Mouse (Mus musculus): ENCODE data around the gene Hypk.

The Hypk gene

DNA sequence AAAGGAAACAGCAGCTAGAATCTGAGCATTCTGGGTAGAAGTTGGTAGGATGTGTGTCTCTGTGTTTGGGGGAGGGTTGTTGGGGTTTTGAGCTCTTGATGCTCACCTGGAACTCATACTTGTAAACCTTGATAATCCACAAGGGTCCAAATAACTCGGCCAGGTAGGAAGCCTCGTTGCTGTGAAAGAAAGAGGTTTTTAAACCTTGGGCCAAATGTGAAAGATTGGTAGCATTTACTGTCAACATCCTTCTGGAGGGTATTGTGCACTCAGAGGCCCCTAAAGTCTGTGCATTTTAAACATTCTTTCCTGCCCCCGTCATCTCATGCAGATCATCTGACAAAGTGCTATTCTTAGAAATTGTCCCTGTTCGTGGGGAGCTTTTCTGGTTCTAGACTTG lies at the start of gene Hypk:
TSS of gene Hypk (plus strand) at position 301 of the 400 bp plus-strand sequence.
- no peak for DNase-seq (ENCODE audit: inconsistent ontology term)

DNA sequence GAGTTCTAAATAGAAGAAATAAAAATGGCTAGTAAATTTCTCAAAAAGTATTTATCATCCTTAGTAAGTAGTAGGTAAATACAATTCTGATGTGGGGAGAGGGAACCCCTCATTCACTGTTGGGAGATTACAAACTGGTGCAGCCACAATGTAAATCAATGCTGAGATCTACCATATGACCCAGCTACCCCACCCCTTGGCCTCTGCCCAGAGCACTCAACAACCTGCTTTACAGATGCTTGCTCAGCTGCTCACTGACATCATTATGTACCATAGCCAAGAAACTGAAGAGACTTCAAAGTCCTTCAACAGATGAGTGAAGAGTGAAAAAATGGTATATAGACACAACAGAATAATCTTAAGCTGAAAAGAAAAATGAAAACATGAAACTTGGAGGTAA lies 49.8 kb upstream of the Hypk start:
- no peak for DNase-seq (ENCODE audit: inconsistent ontology term)

DNA sequence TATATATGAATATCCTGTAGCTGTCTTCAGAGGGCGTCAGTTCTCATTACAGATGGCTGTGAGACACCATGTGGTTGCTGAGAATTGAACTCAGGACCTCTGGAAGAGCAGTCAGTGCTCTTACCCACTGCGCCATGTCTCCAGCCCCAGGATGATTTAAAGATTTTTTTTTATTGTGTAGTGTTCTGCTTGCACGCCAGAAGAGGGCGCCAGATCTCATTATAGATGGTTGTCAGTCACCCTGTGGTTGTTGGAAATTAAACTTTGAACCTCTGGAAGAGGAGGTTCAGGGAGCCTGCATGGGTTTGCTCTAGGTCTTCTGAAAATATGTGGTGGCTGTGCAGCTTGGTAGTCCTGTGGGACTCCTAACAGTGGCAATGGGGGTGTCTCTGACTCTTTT lies 44.9 kb upstream of the Hypk start:
- no peak for DNase-seq (ENCODE audit: inconsistent ontology term)

DNA sequence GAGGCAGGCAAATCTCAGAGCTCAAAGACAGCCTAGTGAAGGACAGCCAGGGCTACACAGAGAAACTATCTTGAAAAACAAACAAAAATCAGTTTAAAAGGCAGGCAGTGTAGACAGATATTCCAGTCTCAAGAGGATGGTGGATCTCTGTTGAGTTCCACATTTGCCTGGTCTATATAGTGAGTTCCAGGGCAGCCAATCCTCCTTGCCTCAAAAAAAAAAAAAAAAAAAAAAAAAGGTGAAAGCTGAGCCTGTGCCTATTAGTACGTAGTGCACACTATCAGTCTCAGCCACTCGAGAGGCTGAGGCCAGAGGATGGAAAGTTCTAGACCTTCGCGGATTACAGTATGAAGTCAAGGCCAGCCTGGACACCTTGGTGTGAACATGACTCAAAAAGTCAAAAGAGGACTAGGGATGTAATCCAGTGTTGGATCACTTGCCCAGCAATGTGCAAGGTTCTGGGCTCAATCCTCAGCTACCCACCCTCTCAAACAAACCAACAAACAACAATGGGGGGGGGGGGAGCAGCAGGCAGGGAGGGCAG lies 40.2 kb upstream of the Hypk start:
- no peak for DNase-seq (ENCODE audit: inconsistent ontology term)

DNA sequence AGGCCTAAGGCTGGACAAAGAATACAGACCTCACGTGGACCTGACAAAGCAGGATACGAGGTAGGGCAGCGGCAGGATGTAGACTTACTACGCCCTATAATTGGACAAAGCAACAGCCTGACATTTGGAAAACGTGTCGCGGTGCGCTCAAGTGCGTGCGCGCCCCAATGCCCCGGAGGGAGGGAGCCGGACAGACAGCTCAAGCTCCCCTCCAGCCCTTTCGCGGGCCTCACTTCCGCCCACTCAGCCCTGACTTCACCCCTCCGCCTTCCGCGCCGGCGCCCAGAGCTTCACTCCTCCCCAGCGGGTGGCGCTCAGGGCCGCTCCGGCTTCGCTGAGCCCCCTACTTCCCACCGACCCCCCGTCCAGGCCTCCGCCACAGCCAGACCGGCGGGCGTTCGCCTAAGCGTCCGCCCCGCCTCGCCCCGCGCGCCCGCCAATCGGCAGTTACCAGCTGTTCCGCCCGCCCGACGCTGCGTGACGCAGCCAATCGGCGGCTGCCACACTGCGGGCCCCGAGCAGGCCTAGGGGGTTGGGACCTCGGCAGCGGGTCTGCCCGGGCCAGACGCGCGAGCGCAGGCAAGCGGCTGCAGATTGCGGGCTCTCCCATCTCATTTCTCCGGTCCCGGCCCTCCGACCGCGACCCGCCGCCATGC lies 39.6 kb upstream of the Hypk start, which contains the start of the genes Pdia3 and Catsper2:
TSS of gene Pdia3 (plus strand) at position 389 of the 656 bp plus-strand sequence.
TSS of gene Catsper2 (minus strand) at position 406 of the 656 bp plus-strand sequence.
- DNase-seq (ENCODE audit: inconsistent ontology term), result peak; percentile 98

DNA sequence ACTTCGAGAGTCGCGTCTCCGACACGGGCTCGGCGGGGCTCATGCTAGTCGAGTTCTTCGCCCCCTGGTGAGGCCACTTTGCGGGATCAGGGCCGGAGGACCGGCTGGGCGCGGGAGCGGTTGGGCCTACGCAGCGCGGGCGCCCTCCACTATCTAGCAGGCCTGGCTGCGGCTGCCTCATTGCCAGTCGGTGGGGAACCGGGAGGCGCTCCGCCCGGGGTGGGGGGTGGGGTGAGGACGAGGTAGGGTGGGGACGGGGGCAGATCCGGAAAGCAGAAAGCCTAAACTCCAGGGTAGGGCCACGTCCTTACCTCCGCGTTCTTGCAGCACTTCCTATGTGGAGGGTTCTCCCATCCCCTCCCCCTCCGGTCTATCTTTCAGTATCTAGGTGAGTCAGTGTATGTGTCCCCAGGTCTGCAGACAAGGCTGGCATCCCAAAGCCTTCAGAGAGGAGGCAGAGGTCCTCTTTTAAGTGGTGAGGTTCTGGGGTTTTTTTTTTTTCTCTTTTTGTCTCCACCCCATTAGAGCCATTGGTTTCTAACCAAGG lies 38.9 kb upstream of the Hypk start:
- DNase-seq (ENCODE audit: inconsistent ontology term), result peak; percentile 54

DNA sequence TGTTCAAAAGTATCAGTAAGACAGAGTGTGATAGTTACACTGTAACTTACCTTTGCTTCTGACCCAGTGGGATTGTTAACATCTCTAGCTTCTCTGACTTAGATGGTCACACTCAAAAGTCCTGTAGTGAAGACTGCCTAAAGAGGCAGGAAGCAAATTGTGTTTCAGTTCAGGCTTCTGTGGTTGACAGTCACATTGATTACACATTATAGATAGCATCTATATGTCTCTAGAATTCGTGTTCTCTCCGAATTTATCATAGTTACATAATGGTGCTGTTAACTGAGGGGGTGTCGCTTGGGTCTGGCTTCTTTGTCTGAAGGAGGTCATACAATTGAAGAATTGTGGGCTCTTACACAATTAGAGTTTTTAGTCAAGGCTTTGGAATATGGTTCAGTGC lies 38.0 kb upstream of the Hypk start:
- no peak for DNase-seq (ENCODE audit: inconsistent ontology term)

DNA sequence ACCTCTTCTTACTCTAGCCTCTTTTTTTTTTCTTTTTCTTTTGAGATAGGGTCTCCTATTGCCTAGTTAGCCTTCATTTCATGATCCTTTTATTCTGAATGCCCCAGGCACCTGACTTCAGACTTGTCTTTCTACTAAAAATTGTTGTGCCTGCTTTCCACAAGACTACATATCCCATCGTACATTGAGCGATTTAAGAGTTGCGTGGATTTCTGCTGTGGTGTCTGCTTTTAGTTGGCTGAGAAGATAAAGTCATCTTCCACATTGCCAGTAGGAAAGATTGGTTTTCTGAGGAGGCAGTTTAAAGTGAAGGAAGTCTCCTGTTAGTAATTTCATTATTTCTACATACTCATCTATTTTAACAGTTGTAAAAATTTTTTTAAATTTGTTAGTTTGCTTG lies 37.5 kb upstream of the Hypk start:
- DNase-seq (ENCODE audit: inconsistent ontology term), result no peak

DNA sequence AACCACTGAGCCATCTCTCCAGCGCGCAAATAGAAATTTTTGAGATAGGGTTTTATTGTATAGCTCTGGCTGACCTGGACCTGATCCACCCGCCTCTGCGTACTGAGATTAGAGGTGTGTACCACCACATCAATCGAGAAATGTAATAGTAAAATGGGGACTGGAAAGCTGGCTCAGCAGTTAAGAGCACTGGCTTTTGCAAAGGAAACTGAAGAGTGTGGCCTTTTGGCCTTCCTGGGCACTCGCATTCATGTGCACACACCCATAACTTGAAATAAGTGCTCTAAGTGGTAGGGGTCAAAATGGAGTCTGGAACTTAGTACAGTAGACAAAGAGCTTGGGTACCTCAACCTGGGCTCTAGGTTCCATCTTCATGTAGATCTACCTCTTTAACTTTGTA lies 36.7 kb upstream of the Hypk start:
- no peak for DNase-seq (ENCODE audit: inconsistent ontology term)

DNA sequence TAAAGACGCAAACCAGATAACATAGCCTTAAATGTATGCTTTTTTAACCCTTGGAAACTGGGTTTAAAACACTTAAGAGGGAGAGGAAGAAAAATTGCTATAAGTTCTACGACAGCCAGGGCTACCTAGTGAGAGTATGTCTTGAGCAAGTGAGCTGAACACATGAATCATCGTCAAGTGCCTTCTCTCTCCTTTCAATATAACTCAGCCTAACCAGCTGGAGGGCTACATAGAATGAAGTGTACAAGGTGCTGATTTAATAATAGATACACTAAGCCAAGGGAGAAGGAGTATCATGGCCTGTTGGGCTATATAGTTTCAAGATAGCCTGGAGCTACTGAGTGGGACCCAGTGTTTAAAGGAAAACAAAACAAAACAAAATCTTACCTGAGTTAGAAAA lies 34.6 kb upstream of the Hypk start:
- DNase-seq (ENCODE audit: inconsistent ontology term), result no peak

DNA sequence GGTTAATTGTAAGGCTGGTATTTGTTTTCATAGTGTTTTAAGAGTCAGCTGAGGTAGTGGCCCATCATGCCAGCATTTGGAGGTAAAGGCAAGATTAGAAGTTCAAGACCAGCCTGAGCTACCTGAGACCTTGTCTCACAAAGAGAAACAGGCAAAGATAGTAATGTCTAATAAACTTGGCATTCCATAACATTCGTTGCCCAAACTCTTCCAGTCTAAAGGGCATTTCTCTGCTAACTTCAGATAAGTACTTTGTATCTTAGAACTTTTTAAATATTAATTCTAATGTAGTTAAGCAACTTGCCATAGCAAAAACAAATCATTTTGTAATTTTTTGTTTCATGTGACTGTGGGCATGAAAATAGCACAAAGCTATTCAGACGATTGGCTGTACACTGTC lies 29.9 kb upstream of the Hypk start:
- no peak for DNase-seq (ENCODE audit: inconsistent ontology term)

DNA sequence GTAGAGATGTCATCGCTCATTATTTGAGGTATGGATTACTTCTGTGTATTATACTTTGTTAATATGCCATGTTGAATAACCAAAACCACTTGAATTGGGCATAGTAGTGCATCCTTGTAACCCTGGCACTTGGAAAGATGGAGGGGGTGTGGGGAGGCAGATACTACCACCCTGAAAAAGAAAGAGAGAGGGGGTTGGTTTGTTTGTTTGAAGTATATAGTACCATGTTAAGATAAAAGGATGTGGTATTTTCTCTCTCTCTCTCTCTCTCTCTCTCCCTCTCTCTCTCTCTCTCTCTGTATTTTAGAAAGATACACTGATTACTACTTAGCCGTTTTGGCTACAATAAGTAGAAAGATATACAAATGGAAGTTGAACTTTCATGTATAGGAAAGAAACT lies 27.2 kb upstream of the Hypk start:
- DNase-seq (ENCODE audit: inconsistent ontology term), result no peak

DNA sequence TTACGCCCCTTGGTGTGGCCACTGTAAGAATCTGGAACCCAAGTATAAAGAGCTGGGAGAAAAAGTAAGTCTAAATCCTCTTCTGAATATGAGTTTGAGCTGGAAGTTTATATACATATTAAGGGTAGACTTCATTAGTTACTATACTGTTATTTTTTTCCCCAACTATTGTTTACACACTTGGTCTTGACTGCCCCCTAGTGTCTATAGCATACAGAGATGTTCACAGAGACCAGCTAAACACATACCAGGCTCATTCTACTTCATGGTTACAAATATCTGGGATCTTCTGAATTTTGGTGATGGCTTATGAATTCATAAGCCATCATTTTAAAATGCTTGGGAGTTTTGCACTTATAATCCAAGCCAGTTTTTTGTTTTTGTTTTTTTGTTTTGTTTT lies 18.2 kb upstream of the Hypk start:
- DNase-seq (ENCODE audit: inconsistent ontology term), result no peak

DNA sequence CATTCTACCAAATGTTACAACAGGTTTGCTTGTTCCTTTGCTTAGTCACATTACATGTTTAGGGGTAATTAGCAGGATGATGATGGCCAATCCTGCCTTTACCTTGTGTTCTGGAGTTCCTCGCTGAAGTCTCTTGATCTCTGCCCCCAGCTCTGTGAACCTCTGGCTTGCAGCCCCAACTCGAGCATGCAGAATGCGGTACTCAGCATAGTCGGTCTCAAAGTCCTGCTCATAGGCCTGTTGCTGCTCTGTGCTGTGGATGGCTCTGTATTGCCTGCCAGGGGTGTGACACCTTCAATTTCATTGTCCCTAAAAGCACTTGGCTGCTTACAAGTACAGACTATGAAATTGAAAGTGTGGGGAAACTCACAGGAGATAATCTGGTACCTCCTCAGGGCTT lies 13.3 kb upstream of the Hypk start:
- no peak for DNase-seq (ENCODE audit: inconsistent ontology term)

DNA sequence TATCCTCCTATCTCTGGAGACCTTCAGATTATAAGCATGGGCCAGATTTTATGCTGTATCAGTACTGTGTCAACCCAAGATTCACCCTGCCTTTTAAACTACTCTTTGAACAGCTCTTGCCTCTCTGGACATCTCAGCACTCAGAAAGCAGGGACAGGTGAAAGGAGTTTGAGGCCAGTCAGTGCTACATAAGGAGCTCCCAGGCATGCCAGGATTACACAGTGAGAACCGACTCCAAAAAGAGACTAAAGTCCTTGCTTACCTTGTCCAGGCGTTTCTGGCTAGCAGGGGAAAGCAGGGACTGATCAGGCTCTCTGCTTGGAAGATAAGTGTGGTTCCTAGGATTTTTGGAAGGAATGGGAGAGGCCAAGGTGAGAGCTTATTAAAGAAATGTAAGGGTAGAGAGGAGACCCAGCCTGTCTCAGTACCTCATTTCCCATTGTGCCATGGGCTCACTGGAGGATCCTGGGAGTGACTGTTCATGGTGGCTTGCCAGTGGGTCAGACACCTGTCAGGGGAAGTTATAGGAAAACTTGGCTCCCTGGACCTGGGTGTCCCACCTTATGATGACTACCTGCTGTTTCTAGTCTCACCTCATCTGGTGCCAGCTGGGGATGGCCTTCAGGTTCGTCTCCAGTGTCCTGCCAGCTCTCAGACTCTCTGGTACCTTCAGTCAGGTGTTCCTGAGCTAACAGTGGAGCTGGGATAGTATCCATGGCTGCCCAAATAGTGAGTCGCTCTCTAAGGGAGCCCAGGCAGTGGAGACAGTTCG lies 12.1 kb upstream of the Hypk start:
- no peak for DNase-seq (ENCODE audit: inconsistent ontology term)

DNA sequence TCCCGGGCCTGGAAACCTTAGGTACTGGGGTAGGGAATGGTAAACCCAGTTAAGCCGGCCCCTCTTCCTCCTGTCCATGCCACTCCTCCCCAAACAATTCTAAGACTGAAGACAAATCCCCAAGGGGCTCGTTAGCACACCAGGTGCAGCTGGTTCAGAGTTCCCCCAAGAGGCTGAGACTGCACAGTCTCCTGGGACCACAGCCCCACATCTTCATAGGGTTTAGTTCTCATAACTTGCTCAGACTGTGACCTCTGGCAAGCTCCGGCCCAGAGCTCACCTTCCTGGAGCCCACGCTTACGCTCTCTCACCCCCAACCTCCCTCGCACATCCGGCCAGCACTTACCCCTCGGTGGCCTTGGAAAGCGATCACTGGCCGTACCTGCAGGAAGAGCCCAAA lies 11.3 kb upstream of the Hypk start:
- no peak for DNase-seq (ENCODE audit: inconsistent ontology term)

DNA sequence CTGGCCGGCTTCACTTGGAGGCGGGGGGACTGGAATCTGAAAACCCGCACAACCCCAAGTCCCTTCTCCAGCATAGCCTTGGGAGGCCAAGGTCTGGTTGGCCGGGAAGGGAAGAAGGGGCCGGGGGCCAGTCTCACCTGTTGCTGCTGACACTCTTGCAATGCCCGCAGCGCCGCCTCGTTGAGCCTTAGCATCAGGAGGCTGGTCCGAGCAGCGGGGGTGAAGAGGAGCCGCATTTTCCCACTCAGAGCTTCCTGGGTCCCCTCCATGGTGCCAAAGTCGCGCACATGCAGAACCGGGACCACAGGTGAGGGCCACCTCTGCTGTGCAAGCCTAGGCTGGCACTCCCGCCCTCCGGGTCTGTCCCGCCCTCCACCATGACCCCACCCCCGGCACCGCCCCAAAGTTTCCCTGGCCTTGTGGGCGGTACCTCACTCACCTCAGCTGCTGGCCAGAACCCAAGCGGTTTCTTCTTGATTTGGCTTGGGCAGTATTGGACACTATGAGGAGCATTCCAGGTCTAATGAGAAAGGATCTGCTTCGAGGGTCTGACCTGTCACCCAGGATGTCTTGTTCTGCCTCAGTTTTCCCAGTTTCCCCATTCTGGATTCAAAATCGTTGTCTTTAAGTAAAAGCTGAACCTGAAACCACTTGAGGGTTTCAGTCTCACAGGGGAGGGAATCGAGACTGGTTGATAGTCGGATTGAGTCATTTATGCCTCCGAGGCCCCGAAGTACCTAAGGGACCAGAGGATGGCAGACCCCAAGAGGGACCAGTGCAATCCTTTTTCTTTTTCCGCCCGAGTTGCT lies 10.6 kb upstream of the Hypk start:
- peak; percentile 67 for DNase-seq (ENCODE audit: inconsistent ontology term)

DNA sequence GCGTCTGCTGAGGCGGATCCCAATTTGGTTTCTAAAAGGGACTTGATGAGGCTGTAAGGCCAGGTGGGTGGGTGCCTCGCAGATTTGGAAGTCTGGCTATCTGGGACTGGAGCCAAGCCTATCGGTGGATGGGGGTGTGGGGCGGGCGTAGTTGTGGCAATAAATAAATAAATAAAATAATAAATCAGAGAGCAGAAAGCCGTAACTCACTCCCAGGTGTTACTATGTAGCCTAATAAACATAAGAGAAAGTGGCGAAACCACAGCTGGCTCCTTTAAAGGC lies 10.1 kb upstream of the Hypk start:
- no peak for DNase-seq (ENCODE audit: inconsistent ontology term)

DNA sequence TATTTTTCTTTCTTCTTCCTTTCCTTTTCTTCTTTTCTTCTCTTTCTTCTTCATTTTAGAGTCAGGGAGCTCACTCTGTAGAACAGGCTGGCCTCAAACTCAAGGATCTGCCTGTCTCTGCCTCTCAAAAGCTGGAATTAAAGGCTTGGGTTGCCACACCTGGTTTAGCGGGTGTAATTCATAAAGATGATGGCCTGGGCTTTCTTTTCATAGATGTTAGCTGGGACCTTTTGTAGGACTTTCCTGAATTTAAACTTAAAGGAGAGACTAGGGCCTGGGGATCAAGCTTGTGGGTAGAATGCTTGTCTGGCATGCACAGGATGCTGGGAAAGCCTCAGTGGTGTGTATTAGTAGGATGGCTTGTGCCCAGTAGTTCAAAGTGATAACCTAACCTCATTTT lies 8.9 kb upstream of the Hypk start, which contains the start of gene Ell3:
TSS of gene Ell3 (minus strand) at position 101 of the 400 bp plus-strand sequence.
- DNase-seq (ENCODE audit: inconsistent ontology term), result no peak

DNA sequence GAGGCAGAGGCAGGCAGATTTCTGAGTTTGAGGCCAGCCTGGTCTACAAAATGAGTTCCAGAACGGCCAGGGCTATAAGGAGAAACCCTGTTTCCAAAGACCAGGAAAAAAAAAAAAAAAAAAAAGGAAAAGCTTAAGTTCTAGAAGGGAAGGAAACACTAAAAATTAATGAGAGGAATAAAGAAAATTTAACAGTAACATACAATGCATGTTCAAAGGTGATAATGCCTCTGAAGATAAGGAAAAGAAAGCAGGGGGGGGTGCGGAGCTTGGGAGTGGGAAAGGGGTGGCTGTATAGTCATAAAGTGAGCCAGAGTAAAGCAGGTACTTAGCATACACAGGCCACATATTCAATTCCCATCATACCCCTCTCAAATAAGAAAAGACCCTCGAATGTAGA lies 8.0 kb upstream of the Hypk start:
- no peak for DNase-seq (ENCODE audit: inconsistent ontology term)

DNA sequence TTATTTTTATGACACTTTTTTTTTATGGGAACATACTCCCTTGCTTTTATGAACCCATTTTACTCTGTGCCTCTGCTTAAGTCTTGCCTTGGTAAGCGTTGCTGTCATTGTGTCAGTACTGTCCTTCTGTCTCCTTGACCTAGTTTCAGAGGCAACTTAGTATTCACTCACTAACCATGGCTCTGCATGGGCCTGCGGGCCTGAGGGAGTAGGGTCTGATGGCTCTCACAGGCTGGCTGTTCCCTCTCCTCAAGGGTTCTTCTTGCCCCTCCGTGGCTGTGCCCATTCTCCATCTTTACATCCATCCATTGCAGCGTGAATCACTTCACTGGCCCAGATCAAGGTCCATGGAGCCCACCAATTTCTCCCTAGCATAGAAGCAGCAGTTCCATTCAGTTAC lies 6.6 kb upstream of the Hypk start:
- DNase-seq (ENCODE audit: inconsistent ontology term), result no peak

DNA sequence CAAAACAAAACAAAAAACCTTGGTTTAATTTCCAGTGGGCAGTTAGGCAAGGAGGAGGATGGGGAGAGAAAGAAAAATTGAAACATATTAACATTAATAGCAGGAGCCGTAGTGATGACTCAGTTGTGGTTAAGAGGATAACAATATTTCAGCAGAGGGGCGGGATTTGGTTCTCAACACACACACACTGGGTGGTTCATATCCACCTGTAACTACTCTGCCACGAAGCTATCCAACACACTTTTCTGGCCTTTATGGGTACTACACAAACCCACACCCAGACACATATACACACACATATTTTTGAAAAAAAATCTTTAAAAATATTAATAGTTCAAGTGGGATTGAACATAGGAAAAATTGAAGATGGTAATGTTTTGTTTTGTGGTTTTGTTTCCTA lies 6.1 kb upstream of the Hypk start:
- DNase-seq (ENCODE audit: inconsistent ontology term), result no peak

Measured in Muller cell, postnatal 12 days (primary cell).